Mouse (Mus musculus): ENCODE data around the gene Hspb2.

GRCm38 (mm10) chr9:50774026-50774462 is 21.9 kb upstream of the Hspb2 start:
- TF ChIP-seq POLR2A (IDR thresholded peaks at IDR 0.05; ENCODE audit: insufficient read depth, low read depth, low read length) (no peak), CTCF (IDR thresholded peaks at IDR 0.05) (no peak)
